Mouse (Mus musculus) myocyte (in vitro differentiated cells): ENCODE measurements around the gene Sstr4. TPM values are rescaled to one million over a fixed set of nuclear protein-coding genes. Genes with fewer than 3 reads are reported as not detected.
A peak's percentile ranks its signal among the peaks of the same experiment; 100 is the strongest.

ENCODE experiments used
- H3K27me3 ChIP-seq: one replicate; pipeline ENCODE4 v1.6.1; 2011; ENCODE audit not compliant: control insufficient read depth, insufficient read depth, insufficient read length
- H3K36me3 ChIP-seq: one replicate; pipeline ENCODE4 v1.6.1; 2011; ENCODE audit not compliant: control insufficient read depth, insufficient read depth
- H3K4me2 ChIP-seq: one replicate; pipeline ENCODE4 v1.6.1; 2011; ENCODE audit warnings: low read depth, control low read depth
- H3K4me3 ChIP-seq: one replicate; pipeline ENCODE4 v1.5.1; 2011; ENCODE audit warnings: mild to moderate bottlenecking, control low read depth, moderate library complexity
- H3K79me2 ChIP-seq: one replicate; pipeline ENCODE4 v1.6.1; 2011; ENCODE audit not compliant: control insufficient read depth, insufficient read depth
- H3ac ChIP-seq: one replicate; pipeline ENCODE4 v1.6.1; 2011; ENCODE audit not compliant: control insufficient read depth, insufficient read length
- CEBPB ChIP-seq: IDR thresholded peaks from 2 replicates; pipeline ENCODE4 v1.6.1; 2011; ENCODE audit warnings: mild to moderate bottlenecking, moderate library complexity; ENCODE audit not compliant: poor library complexity, insufficient read depth, severe bottlenecking
- E2F4 ChIP-seq: IDR thresholded peaks from one replicate; pipeline ENCODE4 v1.6.1; 2011; ENCODE audit warnings: mild to moderate bottlenecking, control low read depth, moderate library complexity; ENCODE audit not compliant: insufficient read depth
- MAX ChIP-seq: IDR thresholded peaks from one replicate; pipeline ENCODE4 v1.6.1; 2011; ENCODE audit warnings: low read depth, mild to moderate bottlenecking, control low read depth
- MYOD1 ChIP-seq, 3 experiments: IDR thresholded peaks; one replicate each; pipeline ENCODE4 v1.6.1; 2011; ENCODE audit warnings: control low read depth in 2 of 3, low read depth in 2 of 3, mild to moderate bottlenecking in 2 of 3, moderate library complexity in 1 of 3; ENCODE audit not compliant: insufficient read length in 2 of 3, control insufficient read depth in 1 of 3
- MYOG ChIP-seq, 3 experiments: IDR thresholded peaks; one replicate each; pipeline ENCODE4 v1.6.1; 2011; ENCODE audit warnings: control low read depth in 2 of 3, low read depth in 2 of 3, mild to moderate bottlenecking in 2 of 3; ENCODE audit not compliant: insufficient read length in 2 of 3, control insufficient read depth in 1 of 3, insufficient read depth in 1 of 3
- POLR2A ChIP-seq: IDR thresholded peaks from one replicate; pipeline ENCODE4 v1.6.1; 2011; ENCODE audit warnings: low read depth, mild to moderate bottlenecking, control low read depth, moderate library complexity; ENCODE audit not compliant: insufficient read length
- POLR2AphosphoS2 ChIP-seq: IDR thresholded peaks from one replicate; pipeline ENCODE4 v1.6.1; 2011; ENCODE audit warnings: low read depth, control low read depth; ENCODE audit not compliant: insufficient read length
- REST ChIP-seq: IDR thresholded peaks from one replicate; pipeline ENCODE4 v1.6.1; 2011; ENCODE audit warnings: mild to moderate bottlenecking, control low read depth, moderate library complexity; ENCODE audit not compliant: insufficient read depth, insufficient read length
- SRF ChIP-seq: IDR thresholded peaks from one replicate; pipeline ENCODE4 v1.6.1; 2011; ENCODE audit warnings: low read depth; ENCODE audit not compliant: control insufficient read depth, insufficient read length
- TCF12 ChIP-seq: IDR thresholded peaks from one replicate; pipeline ENCODE4 v1.6.1; 2011; ENCODE audit warnings: mild to moderate bottlenecking, control low read depth; ENCODE audit not compliant: poor library complexity, insufficient read depth, severe bottlenecking
- TCF3 ChIP-seq: IDR thresholded peaks from one replicate; pipeline ENCODE4 v1.6.1; 2011; ENCODE audit warnings: low read depth, control low read depth; ENCODE audit not compliant: insufficient read length
- USF1 ChIP-seq: IDR thresholded peaks from one replicate; pipeline ENCODE4 v1.6.1; 2011; ENCODE audit warnings: low read depth, mild to moderate bottlenecking, control low read depth, moderate library complexity
- polyA plus RNA-seq: library from polyadenylated mRNA; unstranded; fragments of >200 nt; fragmentation: generic; extraction: Trizol; gene quantifications from one replicate; pipeline ENCODE4 v1.2.1, GENCODE M21; 2012; ENCODE audit warnings: missing spikeins

The Sstr4 gene
- polyA plus RNA-seq, 1 experiment, result not detected

- Histone ChIP-seq H3ac (no peak overlapping the region), H3K36me3 (no peaks in the 10 kb centered on the region)
- TF ChIP-seq USF1 (no peak), MYOD1 (IDR thresholded peaks at IDR 0.05; ENCODE audit: control insufficient read depth in 1 of 3, insufficient read length in 2 of 3, low read depth in 2 of 3) (no peak), MYOG (IDR thresholded peaks at IDR 0.05; ENCODE audit: control insufficient read depth in 1 of 3, insufficient read depth in 1 of 3, insufficient read length in 2 of 3, low read depth in 2 of 3) (no peak), SRF (no peak), E2F4 (no peak), TCF12 (no peak), POLR2A (no peak), CEBPB (no peak), POLR2AphosphoS2 (no peak), TCF3 (no peak)
Observed at GRCm38 (mm10) chr2:148428523-148428922, 33.4 kb downstream of the Sstr4 start.

GRCm38 (mm10) chr2:148429001-148429505 lies 33.9 kb downstream of the Sstr4 start:
- no peaks in the 10 kb centered on the region for H3K36me3 ChIP-seq

More at GRCm38 (mm10) chr2:148428523-148428922, 33.4 kb downstream of the Sstr4 start:
- Histone ChIP-seq H3K4me2 (no peak overlapping the region), H3K27me3 (no peaks in the 10 kb centered on the region), H3K4me3 (no peak overlapping the region), H3K79me2 (no peaks in the 10 kb centered on the region)

GRCm38 (mm10) chr2:148430941-148431340 lies 35.8 kb downstream of the Sstr4 start:
- Histone ChIP-seq H3K4me3 (no peak overlapping the region), H3K27me3 (no peaks in the 10 kb centered on the region), H3K36me3 (no peaks in the 10 kb centered on the region), H3K4me2 (no peak overlapping the region), H3ac (no peak overlapping the region), H3K79me2 (no peaks in the 10 kb centered on the region)
- TF ChIP-seq MYOG (IDR thresholded peaks at IDR 0.05; ENCODE audit: control insufficient read depth in 1 of 3, insufficient read depth in 1 of 3, insufficient read length in 2 of 3, low read depth in 2 of 3) (no peak), TCF3 (no peak), POLR2A (no peak), TCF12 (no peak), POLR2AphosphoS2 (no peak), CEBPB (no peak), REST (no peak), MYOD1 (IDR thresholded peaks at IDR 0.05; ENCODE audit: control insufficient read depth in 1 of 3, insufficient read length in 2 of 3, low read depth in 2 of 3) (no peak), SRF (no peak), E2F4 (no peak), USF1 (no peak), MAX (no peak)

More at GRCm38 (mm10) chr2:148429001-148429505, 33.9 kb downstream of the Sstr4 start:
- Histone ChIP-seq H3K4me3 (no peak overlapping the region), H3ac (no peak overlapping the region), H3K4me2 (no peak overlapping the region), H3K27me3 (no peaks in the 10 kb centered on the region), H3K79me2 (no peaks in the 10 kb centered on the region)
- TF ChIP-seq SRF, result no peak
- TF ChIP-seq E2F4, result no peak
- TF ChIP-seq MAX, result no peak
- TF ChIP-seq CEBPB, result peak; percentile 52; the same call in 1 of the 2 replicates

GRCm38 (mm10) chr2:148432346-148432745 lies 37.2 kb downstream of the Sstr4 start:
- Histone ChIP-seq H3K79me2 (no peaks in the 10 kb centered on the region), H3K4me3 (no peak overlapping the region), H3K4me2 (no peak overlapping the region), H3ac (no peak overlapping the region), H3K27me3 (no peaks in the 10 kb centered on the region), H3K36me3 (no peaks in the 10 kb centered on the region)
- TF ChIP-seq CEBPB (no peak), USF1 (no peak), REST (no peak)

GRCm38 (mm10) chr2:148436285-148436684 lies 41.1 kb downstream of the Sstr4 start:
- Histone ChIP-seq H3ac (no peak overlapping the region), H3K27me3 (no peaks in the 10 kb centered on the region), H3K4me3 (no peak overlapping the region), H3K36me3 (no peaks in the 10 kb centered on the region), H3K4me2 (no peak overlapping the region), H3K79me2 (no peaks in the 10 kb centered on the region)
- TF ChIP-seq USF1, result no peak
- no peak for TF ChIP-seq MAX

GRCm38 (mm10) chr2:148439691-148440276 lies 44.6 kb downstream of the Sstr4 start:
- Histone ChIP-seq H3K4me2 (peak overlapping the region; percentile 34), H3K79me2 (no peaks in the 10 kb centered on the region), H3K27me3 (no peaks in the 10 kb centered on the region), H3K4me3 (no peak overlapping the region), H3K36me3 (no peaks in the 10 kb centered on the region), H3ac (no peak overlapping the region)
- TF ChIP-seq MYOD1 (IDR thresholded peaks at IDR 0.05; ENCODE audit: control insufficient read depth in 1 of 3, insufficient read length in 2 of 3, low read depth in 2 of 3) (peak; percentile 29 to 85 (median 55)), MYOG (IDR thresholded peaks at IDR 0.05; ENCODE audit: control insufficient read depth in 1 of 3, insufficient read depth in 1 of 3, insufficient read length in 2 of 3, low read depth in 2 of 3) (no peak), POLR2AphosphoS2 (no peak), TCF3 (no peak), REST (no peak), E2F4 (no peak), USF1 (no peak), MAX (no peak), SRF (no peak), CEBPB (no peak), POLR2A (no peak), TCF12 (peak; percentile 40)
